Mouse (Mus musculus) intestine, postnatal 0 days (tissue): ENCODE measurements around the gene Dst. TPM values are rescaled to one million over a fixed set of nuclear protein-coding genes. Genes with fewer than 3 reads are reported as not detected.

ENCODE experiments used
- ATAC-seq: fragments of 200-750 bp; cut with Nextera tagmentation; 2 replicates; pipeline ENCODE4 v1.8.0; 2017; ENCODE audit warnings: mild to moderate bottlenecking, moderate TSS enrichment, moderate library complexity
- H3K27ac ChIP-seq: fragments of 300-500 bp; sonication (generic); 2 replicates; pipeline ENCODE4 v1.5.1; 2014; ENCODE audit warnings: mild to moderate bottlenecking, low read depth, low read length, moderate library complexity
- H3K27me3 ChIP-seq: fragments of 300-500 bp; sonication (generic); replicated peaks from 2 replicates; pipeline ENCODE4 v1.6.1; 2014; ENCODE audit warnings: low read length, mixed read lengths; ENCODE audit not compliant: control insufficient read depth, insufficient read depth
- H3K36me3 ChIP-seq: fragments of 300-500 bp; sonication (generic); 2 replicates; pipeline ENCODE4 v1.6.1; 2014; ENCODE audit warnings: mild to moderate bottlenecking, moderate library complexity; ENCODE audit not compliant: control insufficient read depth, insufficient read depth
- H3K4me1 ChIP-seq: fragments of 300-500 bp; sonication (generic); replicated peaks from 2 replicates; pipeline ENCODE4 v1.6.1; 2014; ENCODE audit warnings: antibody characterized with exemption, low read length, mixed read lengths; ENCODE audit not compliant: control insufficient read depth, insufficient read depth
- H3K4me2 ChIP-seq: fragments of 300-500 bp; sonication (generic); replicated peaks from 2 replicates; pipeline ENCODE4 v1.6.1; 2014; ENCODE audit warnings: low read depth, mild to moderate bottlenecking, moderate library complexity
- H3K4me3 ChIP-seq: fragments of 300-500 bp; sonication (generic); 2 replicates; pipeline ENCODE4 v1.5.1; 2014; ENCODE audit warnings: low read depth, low read length
- H3K9ac ChIP-seq: fragments of 300-500 bp; sonication (generic); 2 replicates; pipeline ENCODE4 v1.6.1; 2014; ENCODE audit warnings: mild to moderate bottlenecking, low read depth, low read length
- H3K9me3 ChIP-seq: fragments of 300-500 bp; sonication (generic); 2 replicates; pipeline ENCODE4 v1.6.1; 2016; ENCODE audit warnings: mixed run types; ENCODE audit not compliant: control insufficient read depth
- CTCF ChIP-seq: sonication (generic); IDR thresholded peaks from 2 replicates; pipeline ENCODE4 v1.5.1; 2016; ENCODE audit warnings: low read depth, mild to moderate bottlenecking, control low read depth, antibody characterized with exemption, moderate library complexity
- WGBS: fragments of 180-500 bp; shearing (Covaris S2); extraction: QIAGEN DNeasy Blood & Tissue Kit; methylation state at CpG from one replicate; pipeline ENCODE4 v1.1.7; 2014; 5-methylcytosine and 5-hydroxymethylcytosine counted together
- polyA plus RNA-seq: library from polyadenylated mRNA; unstranded; fragments of >200 nt; fragmentation: Nextera tagmentation; extraction: Ambion mirVana; gene quantifications from 2 replicates; pipeline ENCODE4 v1.2.1, GENCODE M21; 2015

The Dst gene
- polyA plus RNA-seq, result 19.0 and 22.0 TPM in 2 replicates

GRCm38 (mm10) chr1:33908191-33908962 is at the start of gene Dst:
Gene Dst (plus strand): TSS chr1:33908225.
- Histone ChIP-seq H3K4me1 (peaks cover 6% of the 10 kb centered on the region; the same call in 1 of the 2 replicates), H3K9ac (peak within 1 kb of the TSS; percentile 44; the same call in 1 of the 2 replicates), H3K36me3 (no peaks in the 10 kb centered on the region), H3K9me3 (no peaks in the 10 kb centered on the region), H3K27me3 (peaks cover 39% of the 10 kb centered on the region), H3K27ac (no peak within 1 kb of the TSS), H3K4me3 (peak within 1 kb of the TSS; percentile 50), H3K4me2 (peak within 1 kb of the TSS; percentile 95)
- TF ChIP-seq CTCF, result no peak
- 4% methylated on average over 38 of the region's 44 CpGs for whole genome bisulfite sequencing
- ATAC-seq, result no peak

GRCm38 (mm10) chr1:33869031-33869430 is 39.0 kb upstream of the Dst start:
- ATAC-seq, result no peak
- 83% methylated on average over 2 of the region's 2 CpGs for WGBS

GRCm38 (mm10) chr1:33869437-33869836 is 38.6 kb upstream of the Dst start:
- Histone ChIP-seq H3K27me3 (no peaks in the 10 kb centered on the region), H3K4me2 (no peak overlapping the region), H3K36me3 (no peaks in the 10 kb centered on the region), H3K4me3 (no peak overlapping the region), H3K27ac (no peak overlapping the region), H3K9me3 (no peaks in the 10 kb centered on the region), H3K9ac (no peak overlapping the region), H3K4me1 (no peaks in the 10 kb centered on the region)
- TF ChIP-seq CTCF, result no peak
- WGBS, result 89% methylated on average over 3 of the region's 3 CpGs
- no peak for ATAC-seq

More at GRCm38 (mm10) chr1:33869031-33869430, 39.0 kb upstream of the Dst start:
- Histone ChIP-seq H3K9ac (no peak overlapping the region), H3K27ac (no peak overlapping the region), H3K27me3 (no peaks in the 10 kb centered on the region), H3K4me3 (no peak overlapping the region), H3K4me2 (no peak overlapping the region), H3K9me3 (no peaks in the 10 kb centered on the region), H3K36me3 (no peaks in the 10 kb centered on the region), H3K4me1 (no peaks in the 10 kb centered on the region)
- TF ChIP-seq CTCF, result no peak

- Histone ChIP-seq H3K4me2 (no peak overlapping the region), H3K4me1 (no peaks in the 10 kb centered on the region), H3K27me3 (no peaks in the 10 kb centered on the region), H3K4me3 (no peak overlapping the region), H3K9me3 (no peaks in the 10 kb centered on the region), H3K36me3 (no peaks in the 10 kb centered on the region), H3K9ac (no peak overlapping the region), H3K27ac (no peak overlapping the region)
- ATAC-seq, result no peak
- 90% methylated on average over 5 of the region's 5 CpGs for WGBS
- TF ChIP-seq CTCF, result no peak
These were observed 34.5 kb upstream of the Dst start for GRCm38 (mm10) chr1:33873561-33873960.

- no peaks in the 10 kb centered on the region for H3K9me3 ChIP-seq
- no peaks in the 10 kb centered on the region for H3K27me3 ChIP-seq
- H3K4me3 ChIP-seq, result no peak overlapping the region
- no peak overlapping the region for H3K4me2 ChIP-seq
- no peak overlapping the region for H3K27ac ChIP-seq
- peak; percentile 46 for TF ChIP-seq CTCF
- H3K36me3 ChIP-seq, result no peaks in the 10 kb centered on the region
- H3K4me1 ChIP-seq, result no peaks in the 10 kb centered on the region
- H3K9ac ChIP-seq, result no peak overlapping the region
- WGBS, result 46% methylated on average over 6 of the region's 6 CpGs
- ATAC-seq, result no peak
These were observed 32.3 kb upstream of the Dst start for GRCm38 (mm10) chr1:33875691-33876090.

GRCm38 (mm10) chr1:33876416-33876815 is 31.6 kb upstream of the Dst start:
- Histone ChIP-seq H3K4me2 (no peak overlapping the region), H3K9me3 (no peaks in the 10 kb centered on the region), H3K36me3 (no peaks in the 10 kb centered on the region), H3K4me3 (no peak overlapping the region), H3K27me3 (no peaks in the 10 kb centered on the region), H3K27ac (no peak overlapping the region), H3K9ac (no peak overlapping the region), H3K4me1 (no peaks in the 10 kb centered on the region)
- TF ChIP-seq CTCF, result no peak
- WGBS, result 85% methylated on average over 3 of the region's 3 CpGs
- ATAC-seq, result no peak
